Mouse (Mus musculus): Measurements from ENCODE around the gene Sytl1. TPM values are rescaled to one million over a fixed set of nuclear protein-coding genes. Genes with fewer than 3 reads are reported as not detected.
A peak's percentile ranks its signal among the peaks of the same experiment; 100 is the strongest.

The Sytl1 gene
- total RNA-seq, 2 experiments from 2014 or later = 0.58 to 0.59 TPM

DNA sequence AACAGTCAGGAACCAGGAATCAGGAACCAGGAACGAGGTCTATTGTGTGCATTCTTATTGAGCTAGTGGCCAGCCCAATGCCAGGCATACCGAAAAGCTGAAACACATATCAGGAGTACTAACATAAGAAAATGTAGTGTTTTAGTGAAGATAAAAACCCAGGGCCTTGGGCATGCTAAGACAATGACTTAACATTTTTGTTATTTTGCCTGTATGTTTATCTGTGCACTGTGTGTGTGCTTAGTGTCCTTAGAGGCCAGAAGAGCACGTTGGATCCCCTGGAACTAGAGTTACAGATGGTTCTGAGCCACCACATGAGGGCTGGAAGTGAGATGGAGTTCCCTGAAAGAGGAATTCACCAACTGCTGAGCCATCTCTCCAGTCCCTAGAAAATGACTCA, 22.4 kb upstream of the Sytl1 start:
- intact Hi-C loops (cut with DNase I) = no loop called here

DNA sequence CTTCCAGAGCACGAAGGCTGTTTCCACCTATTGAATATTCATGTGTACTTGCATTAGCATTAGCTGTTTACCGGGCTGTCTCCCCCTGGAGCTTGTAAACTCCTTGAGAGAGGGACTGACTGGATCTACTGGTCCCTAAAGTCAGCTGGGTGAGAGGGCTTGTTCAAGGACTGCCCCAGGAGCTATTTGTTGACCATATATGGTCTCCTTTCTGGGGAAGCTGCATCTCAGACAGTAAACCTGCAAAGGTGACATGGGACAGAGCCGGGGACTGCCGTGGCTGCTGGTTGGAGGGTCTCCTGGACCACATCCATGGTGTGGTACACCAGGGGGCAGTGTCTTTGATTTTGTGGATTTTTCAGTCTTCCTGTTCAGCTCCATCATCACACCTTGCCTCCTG, 19.7 kb upstream of the Sytl1 start:
- no peak for DNase-seq (ENCODE audit: extremely low spot score in 1 of 2, low spot score in 2 of 2)
- intact Hi-C loops (cut with DNase I) = no loop called here

More for the DNA sequence above, 22.4 kb upstream of the Sytl1 start:
- DNase-seq (ENCODE audit: extremely low spot score in 1 of 2, low spot score in 2 of 2) = no peak

DNA sequence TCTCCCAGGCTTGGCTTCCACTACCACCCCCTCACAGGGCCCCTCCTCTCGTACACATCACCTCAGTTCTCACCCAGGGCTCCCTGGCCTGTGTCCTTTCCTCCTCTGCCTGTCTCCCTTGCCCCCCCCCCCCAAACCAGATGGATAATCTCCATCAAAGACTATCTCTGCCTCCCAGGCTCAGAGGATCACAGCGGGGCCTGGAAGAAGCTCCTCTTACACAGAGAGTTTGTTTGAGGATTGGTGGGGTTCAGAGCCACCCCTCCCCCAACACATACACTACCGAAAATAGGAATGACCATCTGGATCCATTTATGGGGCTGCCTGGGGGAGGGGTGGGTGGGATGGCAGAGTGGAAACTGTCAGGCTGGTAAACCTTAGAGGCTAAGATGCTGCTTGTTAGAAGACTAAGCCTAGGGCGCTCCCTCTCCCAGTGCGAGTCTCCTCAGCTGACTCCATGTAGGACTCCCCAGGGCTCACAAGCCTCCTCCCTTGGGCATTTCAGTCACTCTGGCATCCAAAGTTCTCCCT, 19.1 kb upstream of the Sytl1 start:
- intact Hi-C loops (cut with DNase I) = no loop called here
- peak in 1 of 2 experiments; percentile 61 for DNase-seq (ENCODE audit: extremely low spot score in 1 of 2, low spot score in 2 of 2)

DNA sequence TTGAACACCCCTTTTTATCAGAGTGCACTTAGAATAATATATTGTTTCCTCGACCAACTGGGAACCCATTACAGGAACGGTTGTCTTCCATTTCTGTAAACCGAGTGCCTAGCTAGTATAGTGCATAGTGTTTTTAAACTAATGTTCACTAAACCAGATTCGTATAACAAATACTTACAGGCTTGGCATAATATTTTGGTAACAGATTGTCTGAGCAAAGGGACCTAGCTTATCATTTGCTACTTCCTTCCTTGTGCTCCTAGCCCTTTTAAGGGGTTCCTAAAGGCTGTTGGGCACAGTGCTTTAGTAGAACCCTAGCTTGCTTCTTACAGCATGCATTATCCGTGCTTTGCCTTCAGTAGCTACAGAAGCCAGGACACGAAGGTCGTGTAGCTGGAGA, 18.6 kb upstream of the Sytl1 start:
- DNase-seq (ENCODE audit: extremely low spot score in 1 of 2, low spot score in 2 of 2) = no peak
- intact Hi-C loops (cut with DNase I) = no loop called here

DNA sequence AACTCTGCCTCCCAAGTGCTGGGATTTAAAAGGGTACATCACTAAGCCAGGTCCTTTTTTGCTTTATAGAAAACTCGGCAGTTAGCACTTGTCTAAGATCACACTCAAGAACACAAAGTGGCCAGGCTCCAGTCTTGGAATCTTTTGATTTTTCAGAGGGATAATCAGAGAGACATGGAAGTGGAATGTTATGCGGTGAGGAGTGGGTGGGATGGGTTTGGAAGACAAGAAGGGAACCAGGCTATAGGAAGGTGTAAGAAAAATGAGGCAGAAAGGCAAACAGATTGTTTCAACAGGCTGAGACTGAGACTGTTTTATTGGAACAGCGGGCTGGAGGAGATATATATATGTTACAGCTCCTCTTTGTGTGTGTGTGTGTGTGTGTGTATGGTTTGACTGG, 15.6 kb upstream of the Sytl1 start:
- DNase-seq (ENCODE audit: extremely low spot score in 1 of 2, low spot score in 2 of 2) = no peak
- intact Hi-C loops (cut with DNase I) = no loop called here

DNA sequence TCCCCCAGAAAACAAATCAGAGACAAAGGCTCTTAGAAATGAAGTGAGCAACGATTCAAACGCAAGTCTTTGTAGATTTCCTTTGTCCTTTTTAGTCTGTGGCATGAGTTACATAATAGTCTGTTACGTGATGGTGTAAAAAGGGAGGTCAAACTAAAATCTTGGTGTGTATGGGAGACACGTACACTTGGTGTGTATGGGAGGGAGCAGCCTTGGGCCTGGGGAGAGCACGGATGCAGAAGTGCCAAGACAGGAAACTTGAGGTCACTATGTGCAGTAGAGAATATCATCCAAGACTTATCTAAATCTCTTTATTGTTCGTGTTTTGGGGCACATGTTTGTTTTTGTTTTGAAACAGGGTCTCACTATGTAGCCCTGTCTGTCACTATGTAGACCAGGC, 15.2 kb upstream of the Sytl1 start:
- DNase-seq (ENCODE audit: extremely low spot score in 1 of 2, low spot score in 2 of 2) = no peak
- intact Hi-C loops (cut with DNase I) = no loop called here

DNA sequence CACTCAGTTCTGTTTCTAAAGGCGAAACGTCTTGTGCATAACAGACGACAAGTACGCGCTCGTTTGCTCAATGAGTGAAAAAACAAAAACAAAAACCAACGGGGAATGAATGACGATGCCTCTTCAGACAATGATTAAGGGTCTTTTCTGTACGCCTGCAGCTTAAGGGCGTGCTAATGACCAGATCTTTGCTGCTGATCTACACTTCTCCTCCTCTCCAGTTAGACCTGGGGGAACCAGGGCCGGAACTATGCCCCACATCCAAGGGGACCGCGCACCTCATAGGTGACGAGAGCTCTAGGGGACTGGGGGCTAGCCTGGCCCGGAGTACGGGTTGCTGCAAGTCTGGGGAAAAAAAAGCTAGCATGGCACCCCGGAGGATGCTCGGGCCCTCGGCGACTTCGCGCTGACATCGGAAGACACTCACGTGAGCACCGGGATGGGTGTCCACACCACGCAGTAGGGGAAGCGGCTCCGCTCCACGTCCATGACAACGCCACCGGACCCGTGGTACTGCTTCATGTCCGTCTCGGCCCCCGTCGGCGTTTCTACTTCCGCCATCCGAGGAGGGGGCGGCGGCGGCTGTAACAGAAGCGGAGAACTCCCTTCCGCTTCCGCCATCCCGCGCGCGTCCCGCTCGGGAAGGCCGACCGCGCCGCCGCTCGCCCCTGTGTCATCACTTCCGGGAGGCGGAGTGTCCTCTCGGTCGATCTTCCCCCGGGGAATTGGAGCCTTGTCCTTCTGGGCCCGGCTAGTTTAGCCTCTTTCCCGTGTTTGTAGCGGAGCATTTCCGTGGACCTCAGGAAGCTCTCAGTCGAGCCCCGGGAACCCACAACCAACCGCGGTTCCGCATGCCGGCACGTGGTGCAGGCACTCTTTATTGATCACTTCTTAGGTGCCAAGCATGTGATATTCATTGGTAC, 14.5 kb upstream of the Sytl1 start, which contains the start of gene Tmem222:
Gene Tmem222, minus strand, starts transcription at position 689 of the 923 bp plus-strand sequence.
- DNase-seq (ENCODE audit: extremely low spot score in 1 of 2, low spot score in 2 of 2) = peak; percentile 93 to 96
- intact Hi-C loops (cut with DNase I) = no loop called here

DNA sequence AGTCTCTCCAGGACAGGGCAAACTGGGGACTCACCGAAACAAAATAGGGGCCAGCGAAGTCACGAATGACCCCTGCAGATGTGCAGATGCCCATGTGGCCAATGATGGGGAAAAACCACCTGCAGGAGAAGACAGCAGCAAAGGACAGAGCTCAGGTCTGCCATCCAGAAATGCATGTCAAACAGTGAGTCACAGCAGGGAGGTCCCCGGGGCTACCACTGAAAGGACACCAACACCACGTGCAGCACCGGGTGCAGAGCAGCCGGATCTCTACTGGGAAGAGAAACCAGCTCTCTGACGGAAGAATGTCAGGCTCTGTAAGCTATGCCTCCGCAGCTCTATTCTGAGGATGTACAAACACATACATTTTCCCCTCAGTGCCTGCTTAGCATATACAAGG, 8.0 kb upstream of the Sytl1 start:
- intact Hi-C loops (cut with DNase I) = no loop called here
- DNase-seq (ENCODE audit: extremely low spot score in 1 of 2, low spot score in 2 of 2) = no peak

DNA sequence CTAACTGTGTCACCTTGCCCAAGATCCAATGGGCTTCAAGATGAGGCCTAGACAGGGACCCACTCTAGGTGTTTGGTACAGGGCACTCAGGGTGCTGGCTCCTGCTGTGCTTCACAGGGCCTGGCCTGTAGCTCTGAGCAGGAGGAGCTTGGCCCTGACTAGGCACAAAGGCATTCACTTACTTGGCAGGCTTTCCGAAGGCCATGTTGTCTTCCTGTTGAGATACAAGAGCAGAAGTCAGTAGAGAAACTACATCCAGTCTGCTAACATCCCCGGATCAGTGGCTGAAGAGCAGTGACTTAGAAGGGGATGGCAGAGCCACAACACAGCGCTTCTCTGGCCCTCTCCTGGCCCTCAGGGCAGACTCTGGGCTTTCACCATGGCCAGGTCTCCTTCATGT, 6.7 kb upstream of the Sytl1 start:
- intact Hi-C loops (cut with DNase I) = no loop called here
- DNase-seq (ENCODE audit: extremely low spot score in 1 of 2, low spot score in 2 of 2) = no peak

DNA sequence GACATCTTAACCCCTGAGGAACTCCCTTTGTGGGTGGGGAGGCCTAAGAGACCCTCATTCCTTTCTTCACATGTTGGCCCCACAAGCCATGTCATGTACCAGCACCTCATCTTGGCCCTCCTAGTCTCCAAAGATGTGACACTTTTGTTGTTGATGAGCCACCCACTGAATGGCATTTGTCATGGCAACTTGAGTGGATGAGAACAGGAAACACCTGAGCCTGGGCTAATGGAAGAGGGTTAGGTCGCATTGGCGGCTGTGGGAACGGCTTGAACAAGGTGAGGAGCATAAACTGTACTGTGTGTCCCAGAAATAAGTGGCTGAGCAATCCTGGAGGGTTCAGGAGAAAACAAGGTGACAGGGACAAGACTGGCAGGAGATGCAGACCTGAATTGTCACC, 6.0 kb upstream of the Sytl1 start:
- intact Hi-C loops (cut with DNase I) = no loop called here
- no peak for DNase-seq (ENCODE audit: extremely low spot score in 1 of 2, low spot score in 2 of 2)

DNA sequence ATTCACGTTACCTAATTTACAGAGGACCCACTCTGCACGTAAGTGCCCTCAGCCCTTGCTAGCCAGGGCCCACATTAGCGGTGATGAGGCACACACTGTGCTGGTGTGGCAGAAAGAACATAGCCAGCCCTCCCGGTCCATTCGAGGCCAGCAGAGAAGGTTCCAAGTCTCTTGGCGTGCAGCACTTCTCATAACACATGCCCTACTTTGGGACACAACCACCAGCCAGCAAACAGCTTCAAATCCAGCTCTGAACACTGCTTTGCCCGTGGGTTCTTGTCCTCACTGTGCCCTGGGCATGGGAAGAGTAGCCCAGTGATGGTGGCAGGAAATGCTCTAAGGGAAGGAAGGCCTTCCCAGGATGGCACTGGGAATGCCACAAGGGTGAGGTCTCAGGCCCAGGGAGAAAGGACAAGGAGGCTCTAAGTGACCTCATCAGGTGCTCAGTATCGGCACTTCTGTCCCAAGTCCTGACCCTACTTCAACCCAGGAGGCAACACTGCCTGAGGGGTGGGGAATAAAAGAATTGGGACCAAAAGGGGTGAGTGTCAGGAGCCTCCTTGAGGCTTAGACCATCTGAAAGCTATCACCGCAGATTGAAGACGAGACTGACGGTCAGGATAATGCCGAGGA, 3.5 kb upstream of the Sytl1 start:
- intact Hi-C loops (cut with DNase I) = no loop called here
- no peak for DNase-seq (ENCODE audit: extremely low spot score in 1 of 2, low spot score in 2 of 2)

DNA sequence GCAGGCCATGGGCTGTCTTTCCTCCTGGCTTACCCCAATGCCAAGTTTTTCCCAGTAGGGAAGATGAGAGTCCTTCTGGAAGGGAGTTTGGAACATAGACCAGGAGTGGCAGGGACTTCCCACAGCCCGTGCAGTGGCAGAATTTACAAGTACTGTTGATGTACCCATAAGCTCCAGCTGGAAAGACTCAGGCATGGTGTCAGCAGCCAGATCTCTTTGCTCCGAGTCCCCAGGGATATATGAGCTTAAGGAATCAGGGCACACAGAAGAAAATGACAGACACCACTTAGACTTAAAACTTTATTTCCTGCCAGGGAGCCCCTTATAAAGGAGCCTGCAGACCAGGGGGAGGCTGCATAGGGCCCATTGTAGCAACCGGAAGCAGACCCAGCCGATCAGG, 2.8 kb upstream of the Sytl1 start:
- DNase-seq (ENCODE audit: extremely low spot score in 1 of 2, low spot score in 2 of 2) = no peak
- intact Hi-C loops (cut with DNase I) = no loop called here

DNA sequence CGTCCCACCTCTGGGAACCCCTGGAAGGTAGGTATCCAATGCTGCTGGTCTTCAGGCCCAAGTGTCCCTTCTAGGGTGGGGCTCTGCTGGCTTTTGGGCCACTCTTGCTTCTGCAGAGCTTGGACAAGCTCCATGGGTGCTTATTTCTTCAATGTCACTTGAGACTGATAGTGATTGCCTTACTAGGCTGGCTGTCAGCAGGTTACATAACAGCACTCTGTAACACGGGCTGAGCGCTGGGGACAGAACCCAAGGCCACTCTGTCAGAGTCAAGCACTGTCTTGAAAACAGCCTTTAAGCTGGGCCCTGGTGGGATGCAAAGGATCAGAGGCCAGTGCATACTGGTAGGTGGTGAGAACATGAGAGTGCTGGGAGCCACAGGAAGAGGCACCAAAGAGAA, 2.4 kb upstream of the Sytl1 start:
- intact Hi-C loops (cut with DNase I) = no loop called here

DNA sequence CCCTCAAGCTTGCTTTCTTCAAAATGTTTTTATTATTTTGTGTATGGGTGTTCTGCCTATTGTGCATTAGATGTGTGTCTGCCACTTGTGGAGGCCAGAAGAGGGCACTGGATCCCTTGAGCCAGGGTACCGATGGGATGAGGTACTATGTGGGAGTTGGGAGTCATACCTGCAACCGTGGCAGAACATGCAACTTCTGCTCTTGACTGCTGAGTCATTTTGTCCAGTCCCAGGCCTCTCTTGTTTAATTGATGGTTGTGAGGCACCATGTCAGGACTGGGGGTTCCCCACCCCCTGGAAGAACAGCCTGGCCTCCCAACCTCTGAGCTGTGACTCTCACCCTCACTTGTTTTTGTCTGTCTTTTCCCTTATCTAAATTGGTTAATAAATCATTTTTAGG, 1.6 kb upstream of the Sytl1 start:
- DNase-seq (ENCODE audit: extremely low spot score in 1 of 2, low spot score in 2 of 2) = no peak
- intact Hi-C loops (cut with DNase I) = no loop called here

More for the DNA sequence above, 2.4 kb upstream of the Sytl1 start:
- DNase-seq (ENCODE audit: extremely low spot score in 1 of 2, low spot score in 2 of 2) = no peak

DNA sequence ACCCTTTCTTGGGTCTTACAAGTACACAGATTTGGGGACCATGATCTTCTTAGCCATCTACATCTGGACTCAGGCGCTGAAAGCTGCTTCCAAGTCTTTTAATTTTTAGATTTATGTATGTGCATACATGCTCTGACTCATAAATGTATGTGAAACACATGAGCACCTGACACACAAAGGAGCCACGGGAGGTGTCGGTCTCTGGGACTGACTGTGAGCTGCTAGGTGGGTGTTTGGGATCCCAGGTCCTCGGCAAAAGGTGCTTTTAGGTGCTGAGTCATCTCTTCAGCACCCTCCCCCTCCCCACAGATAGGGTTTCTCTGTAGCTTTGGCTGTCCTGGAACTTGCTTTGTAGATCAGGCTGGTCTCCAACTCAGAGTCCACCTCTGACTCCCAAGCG, 843 bp upstream of the Sytl1 start:
- intact Hi-C loops (cut with DNase I) = no loop called here

DNA sequence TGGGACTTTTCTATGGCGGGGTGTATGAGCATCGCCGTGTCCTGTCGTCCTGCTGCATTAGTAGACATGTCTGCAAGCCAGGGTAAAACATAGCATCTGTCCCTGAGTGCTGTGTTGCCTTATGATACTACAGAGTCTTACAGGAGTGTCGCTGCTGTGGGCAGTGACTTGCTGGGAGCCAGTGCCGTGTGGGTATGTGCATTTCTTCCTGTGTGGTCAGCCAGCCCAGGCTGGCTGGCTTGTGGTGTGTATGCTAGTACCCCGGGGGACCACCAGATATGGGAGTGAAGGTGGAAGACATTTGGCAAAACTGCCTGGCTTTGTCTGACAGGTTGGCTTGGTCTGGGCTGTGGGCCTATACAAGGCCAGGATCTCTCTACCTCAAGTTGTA, 543 bp downstream of the Sytl1 start:
- DNase-seq (ENCODE audit: extremely low spot score in 1 of 2, low spot score in 2 of 2) = no peak
- intact Hi-C loops (cut with DNase I) = no loop called here

More for the DNA sequence above, 843 bp upstream of the Sytl1 start:
- DNase-seq (ENCODE audit: extremely low spot score in 1 of 2, low spot score in 2 of 2) = no peak

DNA sequence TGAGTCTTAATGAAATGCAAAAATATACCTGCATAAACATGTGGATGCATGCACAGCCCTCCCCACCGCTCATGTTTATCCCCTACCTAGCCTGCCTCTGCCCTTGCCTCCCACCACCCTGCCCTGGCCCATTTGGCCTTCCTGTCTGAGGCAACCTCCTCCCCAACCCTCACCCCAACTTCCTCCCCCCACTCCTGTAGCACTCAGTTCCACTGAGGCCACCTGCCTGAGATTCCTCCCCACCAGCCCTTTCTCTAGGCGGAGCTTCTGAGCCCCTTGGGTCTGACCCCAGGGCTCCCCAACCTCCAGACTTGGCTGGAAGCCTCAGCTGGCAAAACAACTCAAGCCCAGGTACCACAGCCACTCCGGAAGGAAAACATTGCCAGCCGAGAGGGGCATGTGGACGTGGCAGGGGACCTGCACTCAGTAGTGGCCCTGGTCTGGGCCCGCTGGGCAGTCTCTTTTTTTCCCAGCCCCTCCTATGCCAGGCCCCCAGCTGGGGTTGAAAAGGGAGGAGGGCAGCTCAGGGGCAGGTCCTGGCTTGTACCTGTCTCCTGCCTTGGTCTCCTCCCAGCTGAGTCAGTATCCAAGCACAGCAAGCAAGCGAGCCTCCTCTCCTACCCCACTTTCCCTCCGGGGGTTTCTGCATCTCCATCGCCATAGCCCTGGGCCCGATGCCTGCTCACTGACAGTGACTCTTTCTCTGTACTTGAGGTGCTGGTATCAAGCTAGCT, 1.1 kb downstream of the Sytl1 start:
- intact Hi-C loops (cut with DNase I) = no loop called here
- DNase-seq (ENCODE audit: extremely low spot score in 1 of 2, low spot score in 2 of 2) = no peak

DNA sequence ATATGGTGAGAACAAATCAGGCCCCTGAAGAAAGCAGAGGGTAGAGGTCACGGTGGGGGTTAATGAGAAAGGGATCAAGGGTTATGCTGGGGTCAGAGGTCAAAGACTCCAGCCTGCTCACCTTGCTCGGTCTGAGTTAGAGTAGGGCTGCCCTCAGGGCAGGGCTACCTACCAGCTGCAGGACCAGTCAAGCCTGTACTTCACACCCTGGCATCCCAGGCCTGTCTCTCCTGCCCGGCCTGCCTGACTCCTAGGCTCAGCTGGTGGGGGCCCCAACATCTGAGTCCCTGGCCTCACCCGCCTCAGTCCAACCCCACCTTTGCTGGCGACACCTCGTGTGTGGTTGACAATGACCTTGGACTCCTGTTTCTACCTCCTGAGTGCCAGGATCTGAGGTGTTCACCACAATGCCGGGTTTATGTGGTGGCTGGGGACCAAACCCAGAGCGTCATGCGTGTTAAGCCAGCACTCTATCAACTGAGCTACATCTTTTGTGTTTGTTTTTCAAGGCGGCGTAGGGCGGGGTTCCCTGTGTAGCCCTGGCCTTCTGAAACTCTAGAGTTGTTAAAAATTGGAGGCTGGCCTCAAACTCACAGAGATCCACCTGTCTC, 5.0 kb downstream of the Sytl1 start:
- no peak for DNase-seq (ENCODE audit: extremely low spot score in 1 of 2, low spot score in 2 of 2)
- intact Hi-C loops (cut with DNase I) = no loop called here

DNA sequence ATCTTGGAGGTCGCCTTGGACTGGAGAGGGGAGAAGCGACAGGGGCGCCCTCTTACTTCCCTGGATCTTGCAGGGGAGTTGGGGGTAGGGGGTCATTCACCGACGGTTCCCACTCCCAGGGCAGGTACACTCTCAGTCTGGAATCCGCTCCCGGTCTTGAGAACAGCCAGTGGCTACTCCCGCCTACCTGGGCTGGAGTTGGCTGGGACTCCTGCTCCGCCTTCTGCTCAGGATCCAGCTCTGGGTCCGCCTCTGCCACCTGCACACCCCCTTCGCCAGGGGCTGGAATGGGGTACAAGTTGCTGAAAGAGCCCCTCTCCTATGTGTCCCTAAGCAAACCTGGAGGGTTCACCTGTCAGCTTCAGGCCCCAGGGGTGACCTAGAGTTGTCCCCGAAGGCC, 5.7 kb downstream of the Sytl1 start:
- intact Hi-C loops (cut with DNase I) = no loop called here
- DNase-seq (ENCODE audit: extremely low spot score in 1 of 2, low spot score in 2 of 2) = no peak

All from left cerebral cortex, postnatal 10 days (tissue).